Mouse (Mus musculus) brain, embryonic 14.5 days (tissue): ENCODE data around the gene Tmem52.

Experiments
- CTCF ChIP-seq: fragments of 200-500 bp; IDR thresholded peaks from 2 replicates; pipeline ENCODE4 v1.5.1; 2012; ENCODE audit warnings: inconsistent platforms, mild to moderate bottlenecking, moderate library complexity, borderline replicate concordance; ENCODE audit not compliant: insufficient read depth, insufficient read length; ENCODE audit errors: extremely low read depth
- POLR2A ChIP-seq: fragments of 200-500 bp; IDR thresholded peaks from 2 replicates; pipeline ENCODE4 v1.6.1; 2012; ENCODE audit warnings: mild to moderate bottlenecking, inconsistent platforms, borderline replicate concordance; ENCODE audit not compliant: poor library complexity, insufficient read depth, insufficient read length, severe bottlenecking; ENCODE audit errors: extremely low read depth

DNA sequence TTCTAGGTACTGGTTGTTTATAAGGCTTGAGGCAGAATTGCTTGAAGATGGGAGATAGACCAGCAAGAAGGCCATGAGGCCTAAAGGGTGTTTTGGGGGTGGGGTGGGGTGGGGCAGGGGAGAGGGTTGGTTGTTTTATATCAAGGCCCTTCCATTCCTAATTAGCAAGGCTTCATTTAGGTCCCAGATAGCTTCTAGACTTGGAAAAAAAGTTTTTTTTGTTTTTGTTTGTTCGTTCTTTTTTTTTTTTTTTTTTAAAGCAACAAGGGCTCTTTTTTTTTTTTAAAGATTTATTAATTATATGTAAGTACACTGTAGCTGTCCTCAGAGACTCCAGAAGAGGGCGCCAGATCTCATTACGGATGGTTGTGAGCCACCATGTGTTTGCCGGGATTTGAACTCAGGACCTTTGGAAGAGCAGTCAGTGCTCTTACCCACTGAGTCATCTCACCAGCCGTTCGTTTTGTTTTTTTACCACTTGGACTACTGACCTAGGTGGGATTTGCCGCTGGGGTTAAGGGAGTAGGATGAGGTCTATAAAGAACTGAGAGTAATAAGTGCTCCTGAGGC lies 49.1 kb downstream of the Tmem52 start:
- TF ChIP-seq CTCF (no peak), POLR2A (no peak)
